Mouse (Mus musculus): Measurements from ENCODE around the gene Crygb. TPM values are rescaled to one million over a fixed set of nuclear protein-coding genes. Genes with fewer than 3 reads are reported as not detected.

Gene Crygb
- polyA plus RNA-seq, 1 experiment from 2014 or later, result not detected

DNA sequence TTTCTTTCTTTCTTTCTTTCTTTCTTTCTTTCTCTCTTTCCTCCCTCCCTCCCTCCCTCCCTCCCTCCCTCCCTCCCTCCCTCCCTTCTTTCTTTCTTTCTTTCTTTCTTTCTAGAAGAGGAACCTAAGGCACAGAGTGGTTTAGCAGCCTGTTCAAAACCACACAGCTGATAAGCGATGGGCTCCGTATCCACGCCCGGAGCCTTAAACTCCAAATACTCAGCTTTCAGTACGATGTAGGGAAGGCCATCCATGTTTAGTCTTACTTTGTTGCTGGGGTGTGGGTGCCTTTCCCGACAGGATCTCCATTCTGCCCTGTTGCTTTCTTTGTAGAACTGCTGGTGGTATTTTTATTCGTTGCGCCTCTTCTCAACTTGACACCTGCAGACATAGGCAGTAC lies 27.1 kb upstream of the Crygb start:
- DNase-seq (ENCODE audit: low spot score) (no peak), ATAC-seq (no peak)
- Histone ChIP-seq H3K4me1 (ENCODE audit: insufficient read depth, low read depth, low read length) (peaks cover 3% of the 10 kb centered on the region; the same call in 1 of the 2 replicates), H3K4me2 (replicated peaks; ENCODE audit: low read depth, low read length) (no peak overlapping the region), H3K4me3 (ENCODE audit: low read depth, low read length) (no peak overlapping the region), H3K9ac (replicated peaks; ENCODE audit: low read depth) (no peak overlapping the region), H3K27me3 (replicated peaks; ENCODE audit: insufficient read depth, low read length) (no peaks in the 10 kb centered on the region), H3K9me3 (ENCODE audit: low read length) (no peaks in the 10 kb centered on the region), H3K36me3 (ENCODE audit: insufficient read depth, low read length) (no peaks in the 10 kb centered on the region), H3K27ac (ENCODE audit: low read length) (no peak overlapping the region)
- TF ChIP-seq EP300 (IDR thresholded peaks at IDR 0.05), result no peak
- 86% methylated on average over 8 of the region's 8 CpGs for WGBS

DNA sequence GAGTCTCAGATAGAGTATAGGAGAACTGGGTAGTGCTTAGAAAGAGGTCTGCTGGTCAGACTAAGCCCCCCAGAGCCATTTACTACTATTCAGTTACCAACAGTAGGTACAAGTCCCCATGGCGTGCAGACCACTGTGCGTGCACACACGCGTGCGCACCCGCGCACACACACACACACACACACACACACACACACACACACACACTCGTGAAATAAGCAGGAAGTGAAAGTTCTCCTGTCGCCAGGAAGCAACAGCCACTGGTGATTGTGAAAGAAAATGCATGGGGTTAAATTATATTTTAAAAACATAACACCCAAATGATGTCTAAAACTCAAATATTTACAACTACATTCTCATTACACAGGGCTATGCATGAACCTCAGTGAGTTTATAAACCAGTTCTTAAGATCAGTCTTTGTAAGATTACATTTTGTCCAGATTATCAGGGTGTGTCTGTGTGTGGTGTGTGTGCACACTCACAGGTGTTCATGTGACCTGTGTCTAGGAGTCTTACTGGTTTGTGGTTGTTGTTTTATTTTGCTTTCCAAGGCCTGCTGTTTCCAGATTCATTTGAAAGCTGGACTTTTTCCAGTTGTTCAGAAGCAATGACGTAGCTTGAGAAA lies 25.7 kb upstream of the Crygb start:
- DNase-seq (ENCODE audit: low spot score) (no peak), ATAC-seq (no peak)
- Histone ChIP-seq H3K9ac (replicated peaks; ENCODE audit: low read depth) (no peak overlapping the region), H3K27me3 (replicated peaks; ENCODE audit: insufficient read depth, low read length) (no peaks in the 10 kb centered on the region), H3K4me2 (replicated peaks; ENCODE audit: low read depth, low read length) (no peak overlapping the region), H3K27ac (ENCODE audit: low read length) (no peak overlapping the region), H3K9me3 (ENCODE audit: low read length) (no peaks in the 10 kb centered on the region), H3K4me3 (ENCODE audit: low read depth, low read length) (no peak overlapping the region), H3K36me3 (ENCODE audit: insufficient read depth, low read length) (no peaks in the 10 kb centered on the region), H3K4me1 (ENCODE audit: insufficient read depth, low read depth, low read length) (no peaks in the 10 kb centered on the region)
- TF ChIP-seq EP300 (IDR thresholded peaks at IDR 0.05), result no peak
- 72% methylated on average over 10 of the region's 10 CpGs for WGBS

DNA sequence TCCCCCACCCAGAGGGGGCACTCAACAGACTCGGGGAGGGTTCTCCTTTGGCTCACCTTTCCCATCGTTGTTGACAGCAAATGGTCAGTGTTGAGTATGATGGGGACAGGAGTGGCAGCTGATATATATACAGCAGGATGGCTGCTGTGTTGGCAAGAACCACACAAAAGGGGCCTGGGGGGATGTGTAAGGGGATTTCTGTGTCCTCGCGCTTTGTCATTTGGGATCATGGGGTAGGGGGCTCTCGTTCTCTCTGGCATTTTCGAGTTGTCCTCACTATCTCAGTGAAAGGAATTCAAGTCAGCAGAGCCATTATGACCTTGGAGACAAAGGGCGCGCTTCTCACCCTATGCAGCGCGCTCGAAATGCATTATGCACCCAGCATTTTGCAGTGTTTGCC lies 21.2 kb upstream of the Crygb start, which contains the start of gene Cryga:
TSS of gene Cryga (minus strand) at position 101 of the 400 bp plus-strand sequence.
- Histone ChIP-seq H3K4me3 (ENCODE audit: low read depth, low read length) (no peak within 1 kb of the TSS), H3K4me1 (ENCODE audit: insufficient read depth, low read depth, low read length) (no peaks in the 10 kb centered on the region), H3K27me3 (replicated peaks; ENCODE audit: insufficient read depth, low read length) (no peaks in the 10 kb centered on the region), H3K4me2 (replicated peaks; ENCODE audit: low read depth, low read length) (no peak within 1 kb of the TSS), H3K27ac (ENCODE audit: low read length) (no peak within 1 kb of the TSS), H3K9ac (replicated peaks; ENCODE audit: low read depth) (no peak within 1 kb of the TSS), H3K9me3 (ENCODE audit: low read length) (no peaks in the 10 kb centered on the region), H3K36me3 (ENCODE audit: insufficient read depth, low read length) (no peaks in the 10 kb centered on the region)
- 89% methylated on average over 11 of the region's 11 CpGs for WGBS
- ATAC-seq (no peak), DNase-seq (ENCODE audit: low spot score) (no peak)
- no peak for TF ChIP-seq EP300 (IDR thresholded peaks at IDR 0.05)
- no peak for TF ChIP-seq CTCF (IDR thresholded peaks at IDR 0.05)

DNA sequence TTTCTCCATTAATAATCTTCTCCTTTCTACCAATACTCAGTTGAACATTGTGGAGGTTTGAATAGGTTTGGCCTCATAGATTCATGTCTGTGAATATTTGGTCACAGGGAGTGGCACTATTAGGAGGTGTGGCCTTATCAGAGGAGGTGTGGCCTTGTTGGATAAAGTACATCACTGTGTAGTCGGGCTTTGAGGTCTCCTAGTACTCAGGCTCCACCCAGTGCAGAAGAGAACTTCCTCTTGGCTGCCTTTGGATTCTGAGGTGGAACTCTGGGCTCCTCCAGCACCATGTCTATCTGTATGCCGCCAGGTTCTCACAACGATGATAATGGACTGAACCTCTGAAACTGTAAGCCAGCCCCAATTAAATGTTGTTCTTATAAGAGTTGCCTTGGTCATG lies 14.9 kb upstream of the Crygb start:
- H3K27me3 ChIP-seq (replicated peaks; ENCODE audit: insufficient read depth, low read length), result no peaks in the 10 kb centered on the region
- H3K4me2 ChIP-seq (replicated peaks; ENCODE audit: low read depth, low read length), result no peak overlapping the region
- H3K27ac ChIP-seq (ENCODE audit: low read length), result no peak overlapping the region
- TF ChIP-seq CTCF (IDR thresholded peaks at IDR 0.05) (no peak), EP300 (IDR thresholded peaks at IDR 0.05) (no peak)
- ATAC-seq (no peak), DNase-seq (ENCODE audit: low spot score) (no peak)
- no peaks in the 10 kb centered on the region for H3K4me1 ChIP-seq (ENCODE audit: insufficient read depth, low read depth, low read length)
- H3K4me3 ChIP-seq (ENCODE audit: low read depth, low read length), result no peak overlapping the region
- WGBS, result 74% methylated on average over 3 of the region's 3 CpGs
- H3K9me3 ChIP-seq (ENCODE audit: low read length), result no peaks in the 10 kb centered on the region
- H3K9ac ChIP-seq (replicated peaks; ENCODE audit: low read depth), result no peak overlapping the region
- no peaks in the 10 kb centered on the region for H3K36me3 ChIP-seq (ENCODE audit: insufficient read depth, low read length)

DNA sequence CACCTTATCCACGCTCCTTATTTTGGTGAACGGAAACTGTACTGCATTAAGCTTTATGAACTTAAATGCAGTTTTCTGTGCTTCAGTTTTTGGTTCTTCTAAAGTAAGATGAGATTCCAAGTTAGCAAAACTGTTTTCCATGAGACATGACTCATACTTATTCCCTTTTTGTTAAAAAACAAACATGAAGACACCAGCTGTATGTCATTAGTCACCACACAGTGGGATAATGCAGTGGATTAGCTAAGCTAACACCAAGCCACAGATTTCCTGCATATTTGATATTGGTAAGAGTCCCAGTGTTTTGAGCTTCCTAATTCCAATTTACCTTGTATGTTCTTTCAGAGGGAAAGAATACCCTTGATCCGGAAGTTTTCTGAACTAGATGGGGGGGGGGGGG lies 9.5 kb upstream of the Crygb start:
- no peak overlapping the region for H3K4me2 ChIP-seq (replicated peaks; ENCODE audit: low read depth, low read length)
- DNase-seq (ENCODE audit: low spot score) (no peak), ATAC-seq (no peak)
- no peaks in the 10 kb centered on the region for H3K36me3 ChIP-seq (ENCODE audit: insufficient read depth, low read length)
- H3K4me3 ChIP-seq (ENCODE audit: low read depth, low read length), result no peak overlapping the region
- TF ChIP-seq EP300 (IDR thresholded peaks at IDR 0.05) (no peak), CTCF (IDR thresholded peaks at IDR 0.05) (no peak)
- no peaks in the 10 kb centered on the region for H3K9me3 ChIP-seq (ENCODE audit: low read length)
- H3K9ac ChIP-seq (replicated peaks; ENCODE audit: low read depth), result no peak overlapping the region
- H3K27me3 ChIP-seq (replicated peaks; ENCODE audit: insufficient read depth, low read length), result no peaks in the 10 kb centered on the region
- H3K4me1 ChIP-seq (ENCODE audit: insufficient read depth, low read depth, low read length), result no peaks in the 10 kb centered on the region
- 95% methylated on average over 3 of the region's 3 CpGs for WGBS
- H3K27ac ChIP-seq (ENCODE audit: low read length), result no peak overlapping the region

DNA sequence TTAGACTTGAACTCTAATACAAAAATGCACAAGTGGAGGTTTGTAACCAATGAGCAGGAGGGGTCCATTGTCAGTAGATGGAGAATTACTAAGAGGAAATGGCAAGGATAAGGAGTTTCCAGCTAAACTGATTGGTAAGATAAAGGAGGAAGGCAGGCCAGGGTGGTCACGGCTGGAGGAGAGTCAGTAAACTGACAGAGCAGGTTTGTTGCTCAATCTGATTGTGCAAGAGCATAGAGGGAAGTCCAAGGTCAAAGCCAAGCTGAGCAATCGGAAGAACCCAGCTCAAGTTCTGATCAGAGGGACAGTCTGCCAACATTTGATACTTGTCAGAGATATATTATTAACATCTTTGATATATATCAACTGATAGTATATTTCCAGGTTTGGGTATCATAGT lies 8.3 kb upstream of the Crygb start:
- Histone ChIP-seq H3K27me3 (replicated peaks; ENCODE audit: insufficient read depth, low read length) (no peaks in the 10 kb centered on the region), H3K9me3 (ENCODE audit: low read length) (no peaks in the 10 kb centered on the region), H3K36me3 (ENCODE audit: insufficient read depth, low read length) (no peaks in the 10 kb centered on the region), H3K4me2 (replicated peaks; ENCODE audit: low read depth, low read length) (no peak overlapping the region), H3K4me1 (ENCODE audit: insufficient read depth, low read depth, low read length) (no peaks in the 10 kb centered on the region), H3K9ac (replicated peaks; ENCODE audit: low read depth) (no peak overlapping the region), H3K4me3 (ENCODE audit: low read depth, low read length) (no peak overlapping the region), H3K27ac (ENCODE audit: low read length) (no peak overlapping the region)
- ATAC-seq (no peak), DNase-seq (ENCODE audit: low spot score) (peak; percentile 38)
- TF ChIP-seq EP300 (IDR thresholded peaks at IDR 0.05) (no peak), CTCF (IDR thresholded peaks at IDR 0.05) (no peak)
- WGBS, result 21% methylated on average over 2 of the region's 2 CpGs

Data from lung, postnatal 0 days (tissue).